Mouse (Mus musculus): Measurements from ENCODE around the gene Insr. TPM values are rescaled to one million over a fixed set of nuclear protein-coding genes. Genes with fewer than 3 reads are reported as not detected.

The Insr gene
- total RNA-seq, 2 experiments from 2014 or later: 54.4 to 63.5 TPM

DNA sequence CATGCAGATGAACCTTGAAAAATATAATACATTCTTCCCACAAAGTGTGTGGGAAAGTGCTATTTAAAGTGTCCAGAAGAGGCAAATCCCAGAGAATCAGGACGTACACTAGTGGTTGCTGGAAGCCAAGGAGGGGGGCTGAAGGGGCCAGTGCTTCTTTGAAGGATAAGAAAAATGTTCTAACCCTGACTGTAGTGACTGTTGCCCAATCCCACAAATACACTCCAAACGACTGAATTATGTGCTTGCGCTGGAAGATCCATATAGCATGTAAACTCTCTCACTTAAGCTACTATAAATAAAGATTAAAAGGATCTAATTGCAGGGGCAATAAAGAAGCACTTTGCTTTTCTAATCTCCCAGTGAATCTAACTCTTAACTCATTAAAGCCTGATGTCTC is 14.2 kb downstream of the Insr start:
- DNase-seq: no peak
- no peak for TF ChIP-seq CTCF (IDR thresholded peaks at IDR 0.05)
- no peak overlapping the region for H3K4me3 ChIP-seq
- H3K27ac ChIP-seq: no peak overlapping the region
- intact Hi-C loops (cut with DNase I): no loop called here

DNA sequence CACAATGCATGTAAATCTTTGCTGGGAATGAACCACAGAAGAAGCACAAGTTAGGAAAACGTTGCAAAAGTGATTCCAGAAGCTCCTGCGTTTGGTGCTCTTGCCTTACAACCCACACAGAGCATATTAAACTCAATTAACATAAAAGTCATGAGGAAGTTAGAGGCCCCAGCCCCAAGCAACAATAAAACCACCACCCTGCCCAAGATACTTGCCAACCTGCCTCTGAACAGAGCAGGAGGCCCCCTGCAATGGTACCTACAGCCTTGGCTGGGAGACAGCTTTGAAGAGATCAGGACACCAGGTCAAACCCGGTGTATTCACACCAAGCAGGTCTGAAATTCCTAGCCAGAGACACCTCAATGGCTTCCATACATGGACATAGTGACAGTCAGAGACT is 16.6 kb downstream of the Insr start:
- no peak overlapping the region for H3K27ac ChIP-seq
- H3K4me3 ChIP-seq: no peak overlapping the region
- DNase-seq: no peak
- intact Hi-C loops (cut with DNase I): no loop called here
- TF ChIP-seq CTCF (IDR thresholded peaks at IDR 0.05): no peak

DNA sequence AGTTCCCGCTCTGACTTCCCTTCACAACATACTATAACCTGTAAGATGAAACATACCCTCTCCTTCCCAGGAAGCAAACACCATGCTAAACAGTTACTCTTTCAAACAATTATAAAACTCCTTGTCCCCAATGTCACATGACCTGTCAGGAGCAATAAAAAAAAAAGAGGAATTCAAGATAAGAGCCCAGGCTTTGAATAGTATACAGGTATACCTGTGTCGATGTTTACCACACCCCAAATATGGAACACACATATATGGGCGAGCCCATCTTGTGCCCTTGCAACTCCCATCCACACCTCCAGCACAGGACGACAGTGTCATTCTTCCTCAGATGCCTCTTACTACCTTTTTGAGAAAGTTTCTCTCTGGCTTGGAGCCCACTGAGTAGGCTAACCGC is 18.3 kb downstream of the Insr start:
- no peak for TF ChIP-seq CTCF (IDR thresholded peaks at IDR 0.05)
- DNase-seq: no peak
- intact Hi-C loops (cut with DNase I): no loop called here
- peak overlapping the region; percentile 28; the same call in 1 of the 2 replicates for H3K27ac ChIP-seq
- no peak overlapping the region for H3K4me3 ChIP-seq

DNA sequence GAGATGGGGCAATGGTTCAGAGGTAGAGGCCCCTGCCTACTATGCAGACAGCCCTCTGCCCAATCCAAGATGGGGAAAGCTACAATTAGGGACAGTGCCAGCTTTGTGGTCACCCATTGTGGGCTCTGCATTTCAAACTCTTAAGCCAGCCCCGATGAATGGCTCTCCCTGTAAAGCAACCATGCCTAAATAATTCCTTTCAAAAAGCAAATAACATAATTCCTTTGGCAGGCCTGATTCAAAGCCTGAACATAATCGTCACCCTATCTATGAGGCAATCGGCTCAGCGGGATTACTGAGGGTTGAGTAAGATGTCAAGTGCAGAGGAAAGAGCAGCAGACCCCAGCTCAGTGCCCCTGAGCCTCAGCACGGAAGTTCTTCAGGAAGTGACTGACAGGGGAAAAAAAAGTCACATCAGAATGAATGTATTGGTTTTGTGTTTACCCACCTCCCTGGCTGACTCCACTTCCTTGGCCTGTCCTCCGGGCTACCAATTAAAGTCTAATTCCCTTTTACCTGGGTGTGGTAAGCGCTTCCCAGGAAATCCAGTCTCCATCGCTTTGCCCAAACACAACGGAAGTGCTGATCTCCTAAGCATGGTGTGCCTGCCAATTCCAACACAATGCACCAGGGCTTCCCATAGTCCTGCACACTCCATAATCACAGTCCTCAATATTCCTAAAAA is 19.1 kb downstream of the Insr start:
- no peak overlapping the region for H3K4me3 ChIP-seq
- no peak for TF ChIP-seq CTCF (IDR thresholded peaks at IDR 0.05)
- DNase-seq: no peak
- intact Hi-C loops (cut with DNase I): no loop called here
- peak overlapping the region; percentile 28; the same call in 1 of the 2 replicates for H3K27ac ChIP-seq

DNA sequence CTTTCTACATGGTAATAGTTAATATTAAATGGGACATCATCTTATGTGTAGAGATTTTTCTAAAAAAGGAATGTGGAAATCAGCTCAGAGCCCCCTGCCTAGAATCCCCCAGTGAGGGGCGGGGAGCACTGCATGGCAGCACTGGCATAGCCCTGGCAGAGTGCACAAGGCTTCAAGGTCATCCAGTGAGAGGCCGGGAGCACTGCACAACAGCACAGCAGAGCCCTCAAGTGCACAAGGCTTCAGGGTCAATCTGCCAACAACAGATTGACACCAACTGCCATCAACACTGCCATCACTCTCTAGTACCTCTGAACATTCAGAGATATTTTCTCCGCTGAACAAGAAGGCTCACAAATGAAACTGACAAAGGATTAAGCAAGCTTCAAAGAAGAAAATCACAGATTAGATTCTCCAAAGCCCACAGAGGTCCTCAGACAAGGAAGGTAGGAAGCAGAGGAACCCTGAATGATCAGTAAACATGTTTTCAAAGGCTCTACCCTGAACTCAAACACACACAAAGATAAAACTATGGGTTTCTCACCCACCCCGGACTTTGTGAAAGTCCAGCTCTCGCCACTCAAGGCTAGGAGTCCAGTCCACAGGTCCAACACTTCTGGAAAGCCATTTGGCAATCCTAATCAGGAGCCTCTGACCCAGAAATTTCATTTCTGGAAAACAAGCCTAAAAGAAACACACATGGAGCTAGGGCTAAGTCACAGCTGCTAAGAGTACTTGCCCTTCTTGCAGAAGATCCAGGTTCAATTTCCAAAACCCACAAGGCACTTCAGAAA is 23.1 kb downstream of the Insr start:
- DNase-seq: no peak
- Histone ChIP-seq H3K4me3 (no peak overlapping the region), H3K27ac (peak overlapping the region; percentile 46)
- intact Hi-C loops (cut with DNase I): no loop called here
- TF ChIP-seq CTCF (IDR thresholded peaks at IDR 0.05): no peak

DNA sequence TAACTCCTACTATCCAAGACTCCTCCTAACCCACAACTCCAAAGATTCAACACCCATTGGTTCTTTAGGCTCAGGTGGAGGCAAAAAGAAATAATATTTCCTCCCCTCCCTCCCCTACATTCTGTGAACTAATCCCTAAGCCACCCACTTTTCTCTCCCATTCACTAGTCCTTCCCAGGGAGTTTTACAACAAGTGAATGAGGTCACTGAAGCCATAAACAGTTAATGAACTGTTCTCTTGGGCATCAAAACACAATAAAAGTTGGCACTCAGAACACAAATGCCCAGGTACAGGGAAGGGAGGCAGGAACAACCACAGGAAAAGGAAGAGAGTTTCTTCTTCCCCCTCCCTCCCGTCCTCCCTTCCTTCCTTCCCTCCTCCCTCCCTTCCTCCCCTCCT is 24.1 kb downstream of the Insr start:
- Histone ChIP-seq H3K27ac (no peak overlapping the region), H3K4me3 (no peak overlapping the region)
- intact Hi-C loops (cut with DNase I): no loop called here
- no peak for DNase-seq
- TF ChIP-seq CTCF (IDR thresholded peaks at IDR 0.05): no peak

DNA sequence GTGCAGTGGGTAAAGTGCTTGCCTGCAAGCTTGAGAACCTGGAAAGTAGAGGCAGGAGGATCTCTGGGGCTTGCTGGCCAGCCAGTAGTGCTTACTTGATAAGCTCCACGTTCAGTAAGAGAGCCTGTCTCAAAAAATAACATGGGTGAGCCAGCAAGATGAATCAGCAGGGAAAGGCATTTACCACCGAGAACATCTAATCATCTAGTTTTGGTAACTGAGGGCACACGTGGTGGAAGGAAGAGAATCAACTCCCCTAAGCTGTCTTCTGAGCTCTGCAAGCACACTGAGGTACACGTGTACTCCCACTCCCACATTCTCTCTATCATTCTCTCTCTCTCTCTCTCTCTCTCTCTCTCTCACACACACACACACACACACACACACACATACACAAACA is 26.2 kb downstream of the Insr start:
- no peak overlapping the region for H3K4me3 ChIP-seq
- TF ChIP-seq CTCF (IDR thresholded peaks at IDR 0.05): no peak
- peak overlapping the region; percentile 12; the same call in 1 of the 2 replicates for H3K27ac ChIP-seq
- DNase-seq: no peak
- intact Hi-C loops (cut with DNase I): no loop called here

DNA sequence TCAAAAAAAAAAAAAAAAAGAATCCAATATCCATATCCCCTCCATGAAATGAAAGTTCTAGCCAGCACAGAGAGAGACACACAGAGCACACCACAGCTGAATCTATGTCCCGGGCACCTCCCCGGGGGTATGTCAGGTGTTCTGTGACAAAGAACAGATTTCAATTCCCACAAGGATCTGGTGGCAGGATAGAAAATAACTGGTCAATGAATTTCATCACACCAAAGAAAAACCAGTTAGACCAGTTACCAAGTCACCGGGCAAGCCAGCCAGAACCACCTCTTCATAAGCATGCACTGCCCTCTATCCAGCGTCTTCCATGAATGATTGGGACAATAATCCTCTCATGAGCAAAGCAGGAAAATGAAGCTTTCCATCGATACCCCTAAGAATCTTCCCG is 26.8 kb downstream of the Insr start:
- intact Hi-C loops (cut with DNase I): no loop called here
- no peak for TF ChIP-seq CTCF (IDR thresholded peaks at IDR 0.05)
- no peak overlapping the region for H3K4me3 ChIP-seq
- peak overlapping the region; percentile 12; the same call in 1 of the 2 replicates for H3K27ac ChIP-seq
- no peak for DNase-seq

DNA sequence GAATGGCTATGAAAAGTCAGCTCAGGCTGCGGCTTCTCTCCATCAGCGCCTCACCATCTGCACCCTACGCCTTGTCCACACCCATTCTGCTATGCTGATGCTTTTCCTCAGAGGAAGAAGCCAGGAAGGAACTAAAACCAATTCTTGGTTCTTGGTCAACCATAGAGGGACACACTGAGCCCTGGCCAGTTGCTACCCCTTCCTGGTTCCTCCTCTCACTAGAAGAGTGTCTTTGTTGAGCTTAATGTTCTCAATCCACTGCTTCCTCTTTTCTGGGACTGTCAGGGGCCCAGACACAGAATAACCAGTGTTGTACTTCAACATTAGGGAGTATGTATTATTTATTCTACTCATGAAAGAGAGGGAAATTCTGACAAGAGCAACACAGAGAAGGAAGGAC is 28.3 kb downstream of the Insr start:
- no peak for DNase-seq
- Histone ChIP-seq H3K4me3 (no peak overlapping the region), H3K27ac (peak overlapping the region; percentile 24; the same call in 1 of the 2 replicates)
- intact Hi-C loops (cut with DNase I): no loop called here
- TF ChIP-seq CTCF (IDR thresholded peaks at IDR 0.05): no peak

DNA sequence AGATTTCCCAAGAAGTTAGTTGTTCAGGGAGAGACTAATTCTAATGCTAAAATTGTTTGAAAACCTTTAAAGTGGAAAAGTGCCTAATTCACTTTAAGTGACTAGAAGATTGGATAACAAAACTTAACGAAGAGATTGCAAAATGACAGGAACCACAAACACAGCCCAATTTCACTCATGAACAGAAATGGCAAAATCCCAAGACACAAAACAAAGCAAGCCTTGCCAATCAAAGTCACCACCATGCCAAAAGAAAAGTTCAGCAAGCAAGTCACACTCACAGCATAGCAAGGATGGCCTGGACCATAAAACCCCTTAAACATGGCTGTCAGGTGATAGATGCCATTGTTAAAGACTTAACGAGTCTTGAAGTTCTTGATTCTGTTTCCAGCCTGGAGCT is 29.5 kb downstream of the Insr start:
- H3K27ac ChIP-seq: peak overlapping the region; percentile 54
- no peak overlapping the region for H3K4me3 ChIP-seq
- TF ChIP-seq CTCF (IDR thresholded peaks at IDR 0.05): no peak
- no peak for DNase-seq
- intact Hi-C loops (cut with DNase I): no loop called here

DNA sequence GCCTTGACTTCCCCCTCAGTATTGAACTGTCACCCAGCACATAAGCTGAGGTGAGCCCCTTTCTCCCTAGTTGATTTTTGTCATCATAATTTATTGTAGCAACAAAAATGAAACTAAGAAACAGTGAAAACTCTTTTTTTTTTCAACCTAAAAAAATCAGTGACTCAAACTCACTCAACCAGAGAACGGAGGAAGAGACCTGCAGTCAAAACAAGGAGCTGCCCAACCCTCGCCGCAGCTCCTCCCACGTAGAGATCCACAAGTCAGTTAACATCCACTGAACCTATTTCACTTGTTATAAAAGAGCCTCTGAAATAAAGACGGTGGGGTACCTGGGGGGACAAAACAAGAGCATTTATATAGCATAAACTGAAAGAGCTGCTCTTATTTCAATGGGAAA is 30.7 kb downstream of the Insr start:
- intact Hi-C loops (cut with DNase I): no loop called here
- DNase-seq: no peak
- Histone ChIP-seq H3K27ac (peak overlapping the region; percentile 80; the same call in 1 of the 2 replicates), H3K4me3 (no peak overlapping the region)
- no peak for TF ChIP-seq CTCF (IDR thresholded peaks at IDR 0.05)

DNA sequence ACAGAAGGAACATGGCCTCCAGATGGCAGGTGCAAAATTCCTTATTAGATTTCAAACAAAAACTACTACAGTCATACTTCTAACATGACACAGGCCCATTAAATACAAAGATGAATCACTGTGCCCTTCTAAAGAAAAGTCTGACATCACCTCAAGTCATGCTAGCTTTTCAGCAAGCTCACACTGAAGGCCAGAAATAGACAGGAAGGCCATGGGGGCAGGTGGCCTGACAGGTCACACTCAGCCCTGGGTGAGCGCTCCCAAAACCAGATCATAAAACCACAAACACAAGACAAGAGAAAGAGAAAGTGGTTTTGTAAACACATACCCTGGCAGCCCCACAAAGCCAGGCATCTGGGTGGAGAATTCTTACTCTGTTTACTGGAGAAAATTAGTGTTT is 32.3 kb downstream of the Insr start:
- peak; percentile 61 for DNase-seq
- no peak for TF ChIP-seq CTCF (IDR thresholded peaks at IDR 0.05)
- Histone ChIP-seq H3K4me3 (peak overlapping the region; percentile 16; the same call in 1 of the 2 replicates), H3K27ac (peak overlapping the region; percentile 80)
- intact Hi-C loops (cut with DNase I): no loop called here

DNA sequence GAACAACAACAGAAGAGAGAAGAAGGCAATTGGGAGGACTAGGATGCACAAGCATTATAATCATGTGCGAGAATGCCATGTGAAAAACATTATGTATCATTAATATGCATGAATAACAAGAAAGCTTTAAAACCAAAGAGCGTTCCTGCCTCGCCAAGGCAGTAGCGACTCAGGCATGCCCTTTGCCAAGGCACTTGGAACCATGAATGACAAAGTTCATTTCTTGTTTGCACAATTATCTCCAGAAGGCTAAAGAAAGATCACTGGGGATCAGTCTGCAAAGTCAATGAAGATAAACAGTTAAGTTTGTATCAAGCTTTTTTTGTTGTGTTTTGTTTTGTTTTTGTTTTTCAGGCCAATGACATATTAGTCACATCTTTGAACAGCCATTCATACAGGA is 36.2 kb downstream of the Insr start:
- intact Hi-C loops (cut with DNase I): no loop called here
- Histone ChIP-seq H3K27ac (no peak overlapping the region), H3K4me3 (no peak overlapping the region)
- no peak for DNase-seq
- no peak for TF ChIP-seq CTCF (IDR thresholded peaks at IDR 0.05)

Data from gastrocnemius, adult 2 months (tissue).